Mouse (Mus musculus) cerebellum, postnatal 14 days (tissue): ENCODE data around the gene Pxmp4.

Source experiments
- DNase-seq, 2 experiments: peaks; one replicate each; pipeline ENCODE4 v3.0.0; 2021; ENCODE audit warnings: mixed read lengths in 2 of 2

Gene Pxmp4

GRCm38 (mm10) chr2:154603638-154604153, at the start of gene Pxmp4:
Gene Pxmp4, minus strand, starts transcription at chr2:154603708.
- peak; percentile 100 for DNase-seq

- no peak for DNase-seq
Measured at GRCm38 (mm10) chr2:154651363-154651762, 47.9 kb upstream of the Pxmp4 start, which contains the start of gene Chmp4b. Gene Chmp4b, plus strand, starts transcription at chr2:154651705.

GRCm38 (mm10) chr2:154650404-154650803, 46.9 kb upstream of the Pxmp4 start:
- no peak for DNase-seq

- peak; percentile 49 to 64 for DNase-seq
Measured at GRCm38 (mm10) chr2:154648086-154648485, 44.6 kb upstream of the Pxmp4 start.

GRCm38 (mm10) chr2:154646634-154647033, 43.1 kb upstream of the Pxmp4 start:
- DNase-seq, result peak; percentile 46 to 66

- no peak for DNase-seq
Measured at GRCm38 (mm10) chr2:154642712-154643385, 39.3 kb upstream of the Pxmp4 start.

GRCm38 (mm10) chr2:154642005-154642459, 38.5 kb upstream of the Pxmp4 start:
- no peak for DNase-seq

- no peak for DNase-seq
Measured at GRCm38 (mm10) chr2:154641176-154641575, 37.7 kb upstream of the Pxmp4 start.

- no peak for DNase-seq
Measured at GRCm38 (mm10) chr2:154639115-154639514, 35.6 kb upstream of the Pxmp4 start.

GRCm38 (mm10) chr2:154638521-154638920, 35.0 kb upstream of the Pxmp4 start:
- no peak for DNase-seq

- DNase-seq, result peak; percentile 61 to 77
Measured at GRCm38 (mm10) chr2:154635826-154636225, 32.3 kb upstream of the Pxmp4 start.

GRCm38 (mm10) chr2:154633876-154634644, 30.6 kb upstream of the Pxmp4 start:
- DNase-seq, result no peak

- no peak for DNase-seq
Measured at GRCm38 (mm10) chr2:154633039-154633742, 29.7 kb upstream of the Pxmp4 start.

- no peak for DNase-seq
Measured at GRCm38 (mm10) chr2:154632203-154632780, 28.8 kb upstream of the Pxmp4 start.

- DNase-seq, result no peak
Measured at GRCm38 (mm10) chr2:154630531-154630930, 27.0 kb upstream of the Pxmp4 start.

GRCm38 (mm10) chr2:154624137-154624536, 20.6 kb upstream of the Pxmp4 start:
- peak in 1 of 2 experiments; percentile 31 for DNase-seq

GRCm38 (mm10) chr2:154621684-154622083, 18.2 kb upstream of the Pxmp4 start:
- DNase-seq, result no peak

- no peak for DNase-seq
Measured at GRCm38 (mm10) chr2:154617061-154617460, 13.6 kb upstream of the Pxmp4 start.

GRCm38 (mm10) chr2:154615674-154616073, 12.2 kb upstream of the Pxmp4 start:
- DNase-seq, result no peak

- DNase-seq, result peak; percentile 56 to 65
Measured at GRCm38 (mm10) chr2:154614841-154615576, 11.5 kb upstream of the Pxmp4 start.

GRCm38 (mm10) chr2:154613118-154614115, 9.9 kb upstream of the Pxmp4 start, which contains the start of the genes Zfp341 and 4930519P11Rik:
Gene Zfp341, plus strand, starts transcription at chr2:154613297.
Gene 4930519P11Rik, minus strand, starts transcription at chr2:154613437.
- DNase-seq, result peak; percentile 92 to 95
